Mouse (Mus musculus) kidney, embryonic 15.5 days (tissue): ENCODE results near the gene Trappc10. TPM values are rescaled to one million over a fixed set of nuclear protein-coding genes. Genes with fewer than 3 reads are reported as not detected.

Source experiments
- ATAC-seq: fragments of 200-750 bp; cut with Nextera tagmentation; replicated peaks from 2 replicates; pipeline ENCODE4 v1.8.0; 2017; ENCODE audit warnings: moderate TSS enrichment; ENCODE audit not compliant: low FRiP score
- H3K27ac ChIP-seq: fragments of 300-500 bp; sonication (generic); 2 replicates; pipeline ENCODE4 v1.5.1; 2015; ENCODE audit warnings: mild to moderate bottlenecking, inconsistent platforms
- H3K27me3 ChIP-seq: fragments of 300-500 bp; sonication (generic); 2 replicates; pipeline ENCODE4 v1.6.1; 2015; ENCODE audit warnings: inconsistent platforms
- H3K36me3 ChIP-seq: fragments of 300-500 bp; sonication (generic); 2 replicates; pipeline ENCODE4 v1.6.1; 2015; ENCODE audit warnings: inconsistent platforms
- H3K4me1 ChIP-seq: fragments of 300-500 bp; sonication (generic); 2 replicates; pipeline ENCODE4 v1.6.1; 2015; ENCODE audit warnings: inconsistent platforms
- H3K4me2 ChIP-seq: fragments of 300-500 bp; sonication (generic); 2 replicates; pipeline ENCODE4 v1.6.1; 2015; ENCODE audit warnings: moderate library complexity, mild to moderate bottlenecking, inconsistent platforms
- H3K4me3 ChIP-seq: fragments of 300-500 bp; sonication (generic); replicated peaks from 2 replicates; pipeline ENCODE4 v1.5.1; 2015; ENCODE audit warnings: mild to moderate bottlenecking, inconsistent platforms
- H3K9ac ChIP-seq: fragments of 300-500 bp; sonication (generic); 2 replicates; pipeline ENCODE4 v1.6.1; 2015; ENCODE audit warnings: mild to moderate bottlenecking, inconsistent platforms
- H3K9me3 ChIP-seq: fragments of 300-500 bp; sonication (generic); replicated peaks from 2 replicates; pipeline ENCODE4 v1.6.1; 2016; ENCODE audit warnings: inconsistent platforms
- WGBS: fragments of 180-500 bp; shearing (Covaris S2); methylation state at CpG from one replicate; pipeline ENCODE4 v1.1.7; 2015; ENCODE audit warnings: mixed read lengths; 5-methylcytosine and 5-hydroxymethylcytosine counted together
- polyA plus RNA-seq: library from polyadenylated mRNA; unstranded; fragments of >200 nt; fragmentation: Nextera tagmentation; extraction: Ambion mirVana; gene quantifications from 2 replicates; pipeline ENCODE4 v1.2.1, GENCODE M21; 2015

Gene Trappc10
- polyA plus RNA-seq, 1 experiment from 2014 or later = 12.5 TPM

- Histone ChIP-seq H3K27ac (peak overlapping the region; percentile 13; the same call in 1 of the 2 replicates), H3K4me1 (peaks cover 11% of the 10 kb centered on the region), H3K27me3 (no peaks in the 10 kb centered on the region), H3K9ac (no peak overlapping the region), H3K4me3 (no peak overlapping the region), H3K4me2 (no peak overlapping the region), H3K36me3 (no peaks in the 10 kb centered on the region), H3K9me3 (no peaks in the 10 kb centered on the region)
- WGBS = 52% methylated on average over 10 of the region's 10 CpGs
- ATAC-seq = peak; percentile 43; the same call in 1 of the 2 replicates
Observed at GRCm38 (mm10) chr10:78148834-78149766, 95.3 kb downstream of the Trappc10 start.

- H3K4me2 ChIP-seq = no peak overlapping the region
- no peaks in the 10 kb centered on the region for H3K9me3 ChIP-seq
- H3K9ac ChIP-seq = no peak overlapping the region
- H3K27ac ChIP-seq = no peak overlapping the region
- no peaks in the 10 kb centered on the region for H3K36me3 ChIP-seq
- peaks cover 11% of the 10 kb centered on the region for H3K4me1 ChIP-seq
- no peak for ATAC-seq
- no peaks in the 10 kb centered on the region for H3K27me3 ChIP-seq
- H3K4me3 ChIP-seq = no peak overlapping the region
- WGBS = 82% methylated on average over 4 of the region's 4 CpGs
Observed at GRCm38 (mm10) chr10:78147908-78148441, 96.5 kb downstream of the Trappc10 start.

GRCm38 (mm10) chr10:78143727-78144505 is 100.5 kb downstream of the Trappc10 start:
- no peak overlapping the region for H3K27ac ChIP-seq
- WGBS = 55% methylated on average over 8 of the region's 8 CpGs
- ATAC-seq = no peak

GRCm38 (mm10) chr10:78140843-78141242 is 103.6 kb downstream of the Trappc10 start:
- WGBS = 85% methylated on average over 3 of the region's 3 CpGs
- Histone ChIP-seq H3K4me1 (peaks cover 29% of the 10 kb centered on the region), H3K4me3 (no peak overlapping the region), H3K36me3 (no peaks in the 10 kb centered on the region), H3K27me3 (no peaks in the 10 kb centered on the region), H3K4me2 (no peak overlapping the region), H3K27ac (0 out of 2 replicates have a peak overlapping the region, but pooled peaks have one; percentile 9), H3K9me3 (no peaks in the 10 kb centered on the region), H3K9ac (no peak overlapping the region)
- no peak for ATAC-seq

More at GRCm38 (mm10) chr10:78143727-78144505, 100.5 kb downstream of the Trappc10 start:
- H3K4me2 ChIP-seq = no peak overlapping the region
- no peaks in the 10 kb centered on the region for H3K27me3 ChIP-seq
- peaks cover 21% of the 10 kb centered on the region for H3K4me1 ChIP-seq
- no peaks in the 10 kb centered on the region for H3K9me3 ChIP-seq
- no peak overlapping the region for H3K9ac ChIP-seq
- H3K36me3 ChIP-seq = no peaks in the 10 kb centered on the region
- H3K4me3 ChIP-seq = no peak overlapping the region

GRCm38 (mm10) chr10:78140251-78140600 is 104.2 kb downstream of the Trappc10 start:
- Histone ChIP-seq H3K27ac (no peak overlapping the region), H3K9ac (no peak overlapping the region), H3K27me3 (no peaks in the 10 kb centered on the region), H3K4me1 (peaks cover 35% of the 10 kb centered on the region), H3K9me3 (no peaks in the 10 kb centered on the region), H3K36me3 (no peaks in the 10 kb centered on the region), H3K4me2 (no peak overlapping the region), H3K4me3 (no peak overlapping the region)
- 92% methylated on average over 1 of the region's 1 CpGs for WGBS
- ATAC-seq = no peak

DNA sequence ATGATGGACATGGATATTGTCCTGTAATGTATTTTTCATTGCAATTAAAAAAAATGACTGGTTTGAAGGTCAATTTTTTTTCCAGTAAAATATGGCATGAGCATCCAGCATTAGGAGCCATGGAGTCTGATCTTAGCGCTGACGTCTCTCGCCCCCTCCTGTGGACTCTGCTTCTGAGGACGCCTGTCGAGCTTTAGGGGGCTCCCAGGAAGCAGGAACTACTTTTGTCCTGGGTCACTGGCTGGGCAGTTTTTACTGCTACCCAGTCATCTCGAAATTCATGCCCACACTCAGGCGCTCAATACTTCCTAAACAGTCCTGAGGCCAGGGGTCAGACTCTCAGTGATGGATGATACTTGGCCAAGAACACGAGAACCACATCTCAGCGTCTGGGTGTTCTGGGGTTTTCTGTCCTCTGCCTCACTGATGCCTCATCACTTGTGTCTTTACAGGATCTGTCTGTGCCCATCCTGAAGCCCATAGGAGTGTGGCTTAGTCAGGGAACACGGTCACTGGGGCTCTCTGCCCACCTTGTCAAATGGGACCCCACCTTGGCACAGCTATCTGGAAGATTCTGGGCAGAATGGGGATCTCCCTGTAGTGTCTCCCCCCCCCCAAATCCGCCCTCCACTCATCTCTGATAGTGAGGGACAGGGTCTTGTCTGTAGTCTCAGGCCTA is 104.7 kb downstream of the Trappc10 start:
- Histone ChIP-seq H3K27me3 (no peaks in the 10 kb centered on the region), H3K4me2 (no peak overlapping the region)
- 41% methylated on average over 11 of the region's 11 CpGs for WGBS

DNA sequence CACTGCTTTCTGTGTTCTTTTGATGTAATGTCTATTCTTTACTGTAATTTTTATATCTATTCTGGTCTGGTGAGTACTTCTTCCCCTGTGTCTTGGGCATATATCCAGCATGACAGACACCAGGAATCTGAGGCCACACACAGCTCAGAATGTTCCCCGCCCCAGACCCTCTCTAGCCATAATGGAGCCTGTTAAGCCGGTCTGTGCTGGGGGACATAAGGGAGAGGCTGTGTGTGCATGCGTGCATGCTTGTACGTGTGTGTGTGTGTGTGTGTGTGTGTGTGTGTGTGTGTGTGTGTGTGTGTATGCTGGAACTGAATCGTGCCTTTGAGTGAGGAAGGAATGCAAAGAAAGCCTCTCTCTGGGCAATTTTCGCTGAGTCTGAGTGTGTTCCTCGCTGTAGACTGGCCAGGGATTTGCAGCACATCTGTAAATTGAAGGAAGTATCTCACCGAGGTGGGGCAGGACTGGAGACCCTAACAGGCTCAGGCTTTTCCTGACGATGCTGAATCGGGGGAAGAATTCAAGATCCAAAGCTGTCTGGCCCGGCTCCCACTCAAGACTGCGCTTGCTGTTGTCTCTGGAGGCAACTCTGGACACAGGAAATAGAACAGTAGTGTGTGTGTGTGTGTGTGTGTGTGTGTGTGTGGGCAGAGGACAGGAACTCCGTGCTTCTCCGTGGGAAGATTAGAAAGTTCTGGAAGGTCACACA is 105.5 kb downstream of the Trappc10 start:
- Histone ChIP-seq H3K4me3 (0 out of 2 replicates have a peak overlapping the region, but pooled peaks have one; percentile 3), H3K4me2 (peak overlapping the region; percentile 16; the same call in 1 of the 2 replicates), H3K27me3 (no peaks in the 10 kb centered on the region), H3K4me1 (peaks cover 45% of the 10 kb centered on the region), H3K9ac (no peak overlapping the region), H3K9me3 (no peaks in the 10 kb centered on the region), H3K27ac (peak overlapping the region; percentile 89), H3K36me3 (no peaks in the 10 kb centered on the region)
- peak; percentile 62 for ATAC-seq
- 29% methylated on average over 14 of the region's 14 CpGs for WGBS

More for the DNA sequence above, 104.7 kb downstream of the Trappc10 start:
- Histone ChIP-seq H3K9ac (no peak overlapping the region), H3K9me3 (no peaks in the 10 kb centered on the region), H3K4me1 (peaks cover 40% of the 10 kb centered on the region), H3K36me3 (no peaks in the 10 kb centered on the region), H3K27ac (peak overlapping the region; percentile 89), H3K4me3 (no peak overlapping the region)
- no peak for ATAC-seq

GRCm38 (mm10) chr10:78137191-78137590 is 107.2 kb downstream of the Trappc10 start:
- Histone ChIP-seq H3K27ac (no peak overlapping the region), H3K4me1 (peaks cover 45% of the 10 kb centered on the region), H3K27me3 (no peaks in the 10 kb centered on the region), H3K9ac (no peak overlapping the region), H3K9me3 (no peaks in the 10 kb centered on the region), H3K4me3 (no peak overlapping the region), H3K4me2 (no peak overlapping the region), H3K36me3 (no peaks in the 10 kb centered on the region)
- 90% methylated on average over 3 of the region's 3 CpGs for WGBS
- no peak for ATAC-seq

Other genes starting within 250 kb of the Trappc10 start
- 149 and 164 TPM in 2 replicates for gene Pfkl, start 234.6 kb downstream of the Trappc10 start, polyA plus RNA-seq
- gene Dnmt3l, start 202.7 kb downstream of the Trappc10 start, polyA plus RNA-seq = 0.68 and 1.1 TPM in 2 replicates
- gene Aire, start 201.0 kb downstream of the Trappc10 start, polyA plus RNA-seq = 1.6 TPM in 2 replicates
- gene Icosl, start 175.3 kb downstream of the Trappc10 start, polyA plus RNA-seq = 5.6 and 7.1 TPM in 2 replicates
- gene D10Jhu81e, start 74.9 kb downstream of the Trappc10 start, polyA plus RNA-seq = 43.2 TPM in 2 replicates
- 21.7 and 22.6 TPM in 2 replicates for gene Pwp2, start 59.5 kb downstream of the Trappc10 start, polyA plus RNA-seq
- 84.9 and 88.7 TPM in 2 replicates for gene Agpat3, start 107.8 kb upstream of the Trappc10 start, polyA plus RNA-seq
- gene Rrp1, start 168.4 kb upstream of the Trappc10 start, polyA plus RNA-seq = 287 and 316 TPM in 2 replicates
- 182 and 209 TPM in 2 replicates for gene Cstb, start 181.0 kb upstream of the Trappc10 start, polyA plus RNA-seq
- gene Pdxk, start 220.3 kb upstream of the Trappc10 start, polyA plus RNA-seq = 17.2 and 20.4 TPM in 2 replicates